Mouse (Mus musculus) heart, adult 2 months (tissue): ENCODE data around the gene Tanc2. TPM values are rescaled to one million over a fixed set of nuclear protein-coding genes. Genes with fewer than 3 reads are reported as not detected.
A peak's percentile ranks its signal among the peaks of the same experiment; 100 is the strongest.

Experiments
- DNase-seq, 2 experiments: peaks; one replicate each; pipeline ENCODE4 v3.0.0; 2021
- H3K27ac ChIP-seq: fragments of 200-600 bp; 2 replicates; pipeline ENCODE4 v1.8.1; 2022
- H3K27me3 ChIP-seq: fragments of 200-500 bp; 2 replicates; pipeline ENCODE4 v1.6.1; 2012; ENCODE audit warnings: mild to moderate bottlenecking, low read length, inconsistent platforms, mixed read lengths; ENCODE audit not compliant: control insufficient read depth, insufficient read depth
- H3K36me3 ChIP-seq: fragments of 200-500 bp; 2 replicates; pipeline ENCODE4 v1.6.1; 2012; ENCODE audit warnings: low read length, inconsistent platforms; ENCODE audit not compliant: control insufficient read depth, insufficient read depth
- H3K4me1 ChIP-seq: fragments of 200-500 bp; 2 replicates; pipeline ENCODE4 v1.6.1; 2011; ENCODE audit warnings: low read length; ENCODE audit not compliant: control insufficient read depth, insufficient read depth
- H3K4me3 ChIP-seq: fragments of 200-600 bp; 2 replicates; pipeline ENCODE4 v1.8.1; 2022
- H3K79me2 ChIP-seq: fragments of 200-500 bp; replicated peaks from 2 replicates; pipeline ENCODE4 v1.6.1; 2012; ENCODE audit warnings: mild to moderate bottlenecking, inconsistent platforms, low read length, moderate library complexity, mixed read lengths; ENCODE audit not compliant: control insufficient read depth, insufficient read depth
- H3K9ac ChIP-seq: fragments of 200-500 bp; 2 replicates; pipeline ENCODE4 v1.6.1; 2012; ENCODE audit warnings: low read depth, mild to moderate bottlenecking, control low read depth, inconsistent platforms, low read length, mixed read lengths
- CTCF ChIP-seq: fragments of 200-600 bp; IDR thresholded peaks from 2 replicates; pipeline ENCODE4 v1.8.1; 2022; ENCODE audit warnings: antibody characterized with exemption, mild to moderate bottlenecking, moderate library complexity
- EP300 ChIP-seq: fragments of 200-500 bp; IDR thresholded peaks from 2 replicates; pipeline ENCODE4 v1.6.1; 2011; ENCODE audit warnings: low read depth, low read length, control low read depth; ENCODE audit not compliant: insufficient read depth
- POLR2A ChIP-seq: fragments of 200-500 bp; IDR thresholded peaks from 2 replicates; pipeline ENCODE4 v1.6.1; 2011; ENCODE audit warnings: mild to moderate bottlenecking, low read depth, low read length, control low read depth; ENCODE audit not compliant: insufficient read depth
- WGBS: fragments of 180-500 bp; shearing (Covaris S2); methylation state at CpG from one replicate; pipeline ENCODE4 v1.1.7; 2018; 5-methylcytosine and 5-hydroxymethylcytosine counted together
- intact Hi-C: fragments of 180-260 bp; cut with DNase I; formaldehyde crosslinking; loops from one replicate; pipeline ENCODE4 v1.15.1; 2025
- polyA plus RNA-seq: library from polyadenylated mRNA; depleted of rRNA; stranded (reverse); fragments of >200 nt; gene quantifications from 2 replicates; pipeline ENCODE4 v1.2.3, GENCODE M21; 2012
- total RNA-seq, 2 experiments: library from RNA; stranded (reverse); gene quantifications; 2 replicates each; pipeline ENCODE4 v1.2.3; 2021

Gene Tanc2
- total and polyA plus RNA-seq, 3 experiments, result 3.5 to 15.2 (median 11.9) TPM

DNA sequence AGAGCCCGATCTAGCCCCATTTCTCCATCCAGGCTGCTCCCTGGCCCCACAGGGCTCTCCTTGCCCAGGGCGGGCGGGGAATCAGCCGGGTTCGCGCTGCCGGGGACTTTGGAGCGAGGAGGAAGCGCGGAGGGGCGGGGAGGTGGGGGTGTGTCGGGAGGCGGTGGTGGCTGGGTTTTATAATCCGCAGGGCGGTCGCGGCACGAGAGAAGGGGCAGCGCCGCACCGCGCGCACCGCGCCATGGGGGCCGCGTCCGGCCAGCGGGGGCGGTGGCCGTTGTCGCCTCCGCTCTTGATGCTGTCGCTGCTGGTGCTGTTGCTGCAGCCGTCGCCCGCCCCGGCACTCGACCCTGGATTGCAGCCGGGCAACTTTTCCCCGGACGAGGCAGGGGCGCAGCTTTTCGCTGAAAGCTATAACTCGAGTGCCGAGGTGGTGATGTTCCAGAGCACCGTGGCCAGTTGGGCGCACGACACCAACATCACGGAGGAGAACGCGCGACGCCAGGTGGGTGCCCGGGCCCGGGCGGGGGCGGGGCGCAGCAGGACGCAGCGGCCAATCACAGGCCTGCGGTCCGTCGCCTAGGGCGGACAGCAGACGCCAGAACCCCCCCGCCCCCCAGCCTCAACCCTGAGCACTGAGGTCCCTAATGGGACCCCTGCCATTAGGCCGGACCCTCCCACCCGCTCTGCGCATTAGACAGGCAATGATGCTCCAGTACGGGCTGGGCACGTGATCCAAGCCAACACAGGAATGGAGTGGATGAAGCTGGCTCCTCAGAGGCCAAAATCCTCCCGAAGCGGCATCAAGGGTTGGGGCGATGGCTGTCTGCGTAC, 378.2 kb downstream of the Tanc2 start, which contains the start of gene Ace:
Ace (plus strand) TSS at position 205 of the 834 bp plus-strand sequence.
- intact Hi-C loops, result no loop called here
- peaks cover 3% of the 10 kb centered on the region for H3K4me1 ChIP-seq
- 3% methylated on average over 75 of the region's 76 CpGs for WGBS
- no peaks in the 10 kb centered on the region for H3K27me3 ChIP-seq
- H3K4me3 ChIP-seq, result peak within 1 kb of the TSS; percentile 60
- no peaks in the 10 kb centered on the region for H3K36me3 ChIP-seq
- DNase-seq, result peak; percentile 53 to 66
- peak within 1 kb of the TSS; percentile 53 for H3K27ac ChIP-seq
- peak within 1 kb of the TSS; percentile 81 for H3K9ac ChIP-seq
- H3K79me2 ChIP-seq, result no peaks in the 10 kb centered on the region
- TF ChIP-seq CTCF (no peak), EP300 (no peak), POLR2A (no peak)

DNA sequence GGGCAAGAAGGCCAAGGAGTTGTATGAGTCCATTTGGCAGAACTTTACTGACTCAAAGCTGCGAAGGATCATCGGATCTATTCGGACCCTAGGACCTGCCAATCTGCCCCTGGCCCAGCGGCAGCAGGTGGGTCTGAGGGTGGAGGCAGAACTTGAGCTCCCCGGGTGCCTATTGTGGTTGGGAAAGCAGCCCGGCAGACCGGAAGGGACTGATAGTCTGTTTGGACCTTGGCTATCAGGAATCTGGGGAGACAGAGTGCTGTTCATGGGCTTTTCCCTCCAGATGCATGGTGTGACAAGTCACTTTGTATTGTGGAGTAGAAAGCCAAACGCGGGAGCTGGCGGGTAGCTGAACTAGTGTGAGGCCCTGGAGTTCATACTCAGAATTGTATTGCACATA, 379.2 kb downstream of the Tanc2 start:
- no peak for DNase-seq
- Histone ChIP-seq H3K79me2 (no peaks in the 10 kb centered on the region), H3K9ac (peak overlapping the region; percentile 3), H3K36me3 (no peaks in the 10 kb centered on the region), H3K27me3 (no peaks in the 10 kb centered on the region), H3K27ac (peak overlapping the region; percentile 20), H3K4me3 (peak overlapping the region; percentile 60), H3K4me1 (peaks cover 3% of the 10 kb centered on the region)
- intact Hi-C loops, result loop anchor here (1.0 kb wide), 2 partner anchors 25 to 42 kb away; no protein-coding TSS in a partner anchor
- TF ChIP-seq POLR2A (no peak), CTCF (no peak), EP300 (no peak)
- WGBS, result 31% methylated on average over 10 of the region's 10 CpGs

DNA sequence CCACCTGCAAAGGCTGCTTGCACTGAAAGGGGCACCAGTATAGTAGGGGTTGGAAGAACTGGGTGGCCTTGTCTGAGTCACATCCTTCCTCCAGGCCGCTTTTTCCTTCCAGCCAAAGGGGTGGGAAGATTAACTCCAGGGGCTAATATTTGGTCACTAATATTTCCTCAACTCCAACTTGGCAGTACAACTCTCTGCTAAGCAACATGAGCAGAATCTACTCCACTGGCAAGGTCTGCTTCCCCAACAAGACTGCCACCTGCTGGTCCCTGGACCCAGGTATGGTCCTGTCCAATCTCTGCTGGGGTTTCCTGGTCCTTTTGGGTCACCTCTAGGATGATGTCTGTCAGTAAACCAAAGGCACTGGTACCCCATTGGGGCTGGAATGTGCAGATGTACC, 379.7 kb downstream of the Tanc2 start:
- no peaks in the 10 kb centered on the region for H3K79me2 ChIP-seq
- no peaks in the 10 kb centered on the region for H3K27me3 ChIP-seq
- no peak overlapping the region for H3K4me3 ChIP-seq

DNA sequence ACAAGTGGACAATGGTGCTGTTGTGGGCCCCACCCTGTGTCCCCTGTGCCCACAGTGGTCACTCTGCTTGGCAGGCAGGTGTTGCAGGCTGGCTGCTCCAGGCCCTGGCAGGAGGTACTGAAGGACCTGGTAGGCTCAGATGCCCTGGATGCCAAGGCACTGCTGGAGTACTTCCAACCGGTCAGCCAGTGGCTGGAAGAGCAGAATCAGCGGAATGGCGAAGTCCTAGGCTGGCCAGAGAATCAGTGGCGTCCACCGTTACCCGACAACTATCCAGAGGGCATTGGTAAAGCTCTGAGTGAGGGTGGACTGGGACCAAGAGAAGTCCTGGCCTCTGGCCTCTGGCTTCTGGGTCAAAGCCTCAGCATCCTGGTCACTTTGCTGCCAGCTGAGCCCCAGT, 384.8 kb downstream of the Tanc2 start:
- no peaks in the 10 kb centered on the region for H3K36me3 ChIP-seq
- H3K4me1 ChIP-seq, result no peaks in the 10 kb centered on the region
- DNase-seq, result no peak
- H3K27me3 ChIP-seq, result no peaks in the 10 kb centered on the region
- H3K27ac ChIP-seq, result no peak overlapping the region
- no peak overlapping the region for H3K9ac ChIP-seq
- H3K79me2 ChIP-seq, result no peaks in the 10 kb centered on the region
- intact Hi-C loops, result no loop called here
- H3K4me3 ChIP-seq, result no peak overlapping the region
- WGBS, result 70% methylated on average over 6 of the region's 6 CpGs
- TF ChIP-seq CTCF (no peak), POLR2A (no peak)

More for the DNA sequence above, 379.7 kb downstream of the Tanc2 start:
- TF ChIP-seq EP300, result 0 out of 2 replicates have a peak, but pooled peaks have one; percentile 61
- no peak for TF ChIP-seq POLR2A
- TF ChIP-seq CTCF, result peak; percentile 86
- DNase-seq, result peak; percentile 69 to 76
- intact Hi-C loops, result loop anchor here (1.0 kb wide), 2 partner anchors 25 to 42 kb away; no protein-coding TSS in a partner anchor
- Histone ChIP-seq H3K27ac (no peak overlapping the region), H3K9ac (peak overlapping the region; percentile 15; the same call in 1 of the 2 replicates), H3K36me3 (no peaks in the 10 kb centered on the region), H3K4me1 (peaks cover 3% of the 10 kb centered on the region)
- WGBS, result 13% methylated on average over 1 of the region's 1 CpGs

DNA sequence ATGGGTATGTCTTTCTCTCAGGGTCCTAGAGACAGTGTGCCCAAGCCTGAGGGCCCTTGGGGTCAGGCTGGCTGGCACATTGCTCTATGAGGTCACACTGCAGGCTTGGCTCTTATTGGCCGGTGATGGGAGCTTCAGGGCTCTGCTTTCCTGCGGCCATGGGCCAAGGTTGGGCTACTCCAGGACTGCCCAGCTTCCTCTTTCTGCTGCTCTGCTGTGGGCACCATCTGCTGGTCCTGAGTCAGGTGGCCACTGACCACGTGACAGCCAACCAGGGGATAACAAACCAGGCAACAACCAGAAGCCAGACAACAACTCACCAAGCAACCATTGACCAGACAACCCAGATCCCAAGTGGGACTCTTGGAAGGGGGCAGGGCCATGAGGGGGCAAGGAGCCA, 385.3 kb downstream of the Tanc2 start:
- 69% methylated on average over 3 of the region's 3 CpGs for WGBS
- intact Hi-C loops, result no loop called here
- Histone ChIP-seq H3K9ac (no peak overlapping the region), H3K36me3 (no peaks in the 10 kb centered on the region), H3K27ac (no peak overlapping the region), H3K4me1 (no peaks in the 10 kb centered on the region), H3K27me3 (no peaks in the 10 kb centered on the region), H3K79me2 (no peaks in the 10 kb centered on the region), H3K4me3 (no peak overlapping the region)
- TF ChIP-seq CTCF (no peak), EP300 (no peak), POLR2A (no peak)
- DNase-seq, result no peak

DNA sequence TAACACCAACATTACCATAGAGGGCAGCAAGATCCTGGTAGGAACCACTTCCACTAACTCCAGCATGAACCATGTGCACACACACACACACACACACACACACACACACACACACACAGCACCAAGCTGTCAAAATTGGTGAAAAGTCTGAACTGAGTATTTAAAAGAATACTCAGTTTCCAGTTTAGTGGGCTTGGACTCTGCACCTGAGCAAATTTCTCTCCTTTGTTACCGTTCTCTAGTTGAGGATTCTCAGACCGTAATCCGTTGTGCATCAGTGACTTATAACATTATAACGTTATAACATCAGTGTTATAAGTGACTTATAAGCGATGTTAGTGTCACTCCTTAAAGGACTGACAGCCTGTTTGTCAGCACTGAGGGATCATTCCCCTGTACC, 385.9 kb downstream of the Tanc2 start:
- TF ChIP-seq EP300, result no peak
- TF ChIP-seq CTCF, result no peak
- no peak for TF ChIP-seq POLR2A
- H3K4me3 ChIP-seq, result no peak overlapping the region
- no peak overlapping the region for H3K9ac ChIP-seq
- no peaks in the 10 kb centered on the region for H3K4me1 ChIP-seq
- H3K27ac ChIP-seq, result no peak overlapping the region
- 88% methylated on average over 5 of the region's 5 CpGs for WGBS
- no peaks in the 10 kb centered on the region for H3K79me2 ChIP-seq
- H3K27me3 ChIP-seq, result no peaks in the 10 kb centered on the region
- no peak for DNase-seq
- intact Hi-C loops, result no loop called here
- no peaks in the 10 kb centered on the region for H3K36me3 ChIP-seq
